Mouse (Mus musculus) liver, embryonic 15.5 days (tissue): ENCODE measurements around the gene Rbp1. TPM values are rescaled to one million over a fixed set of nuclear protein-coding genes. Genes with fewer than 3 reads are reported as not detected.

ENCODE experiments used
- ATAC-seq: fragments of 200-750 bp; cut with Nextera tagmentation; 2 replicates; pipeline ENCODE4 v1.8.0; 2017; ENCODE audit warnings: moderate number of reproducible peaks, mild to moderate bottlenecking, moderate library complexity; ENCODE audit not compliant: insufficient read depth
- H3K27ac ChIP-seq: fragments of 300-500 bp; sonication (generic); replicated peaks from 2 replicates; pipeline ENCODE4 v1.5.1; 2015; ENCODE audit warnings: mild to moderate bottlenecking, inconsistent platforms
- H3K27me3 ChIP-seq: fragments of 300-500 bp; sonication (generic); 2 replicates; pipeline ENCODE4 v1.6.1; 2015; ENCODE audit warnings: mild to moderate bottlenecking, inconsistent platforms
- H3K36me3 ChIP-seq: fragments of 300-500 bp; sonication (generic); replicated peaks from 2 replicates; pipeline ENCODE4 v1.6.1; 2015; ENCODE audit warnings: moderate library complexity, mild to moderate bottlenecking, inconsistent platforms
- H3K4me1 ChIP-seq: fragments of 300-500 bp; sonication (generic); replicated peaks from 2 replicates; pipeline ENCODE4 v1.6.1; 2015; ENCODE audit warnings: inconsistent platforms
- H3K4me2 ChIP-seq: fragments of 300-500 bp; sonication (generic); 2 replicates; pipeline ENCODE4 v1.6.1; 2015; ENCODE audit warnings: moderate library complexity, mild to moderate bottlenecking, inconsistent platforms
- H3K4me3 ChIP-seq: fragments of 300-500 bp; sonication (generic); replicated peaks from 2 replicates; pipeline ENCODE4 v1.5.1; 2015; ENCODE audit warnings: mild to moderate bottlenecking, inconsistent platforms
- H3K9ac ChIP-seq: fragments of 300-500 bp; sonication (generic); 2 replicates; pipeline ENCODE4 v1.6.1; 2015; ENCODE audit warnings: moderate library complexity, mild to moderate bottlenecking, inconsistent platforms
- H3K9me3 ChIP-seq: fragments of 300-500 bp; sonication (generic); replicated peaks from 2 replicates; pipeline ENCODE4 v1.6.1; 2016; ENCODE audit warnings: inconsistent platforms
- WGBS: fragments of 180-500 bp; shearing (Covaris S2); methylation state at CpG from one replicate; pipeline ENCODE4 v1.1.7; 2015; ENCODE audit warnings: mixed read lengths; ENCODE audit not compliant: insufficient replicate concordance; 5-methylcytosine and 5-hydroxymethylcytosine counted together
- polyA plus RNA-seq: library from polyadenylated mRNA; unstranded; fragments of >200 nt; fragmentation: Nextera tagmentation; extraction: Ambion mirVana; gene quantifications from 2 replicates; pipeline ENCODE4 v1.2.1, GENCODE M21; 2015

Gene Rbp1
- 38.6 and 39.9 TPM in 2 replicates for polyA plus RNA-seq

DNA sequence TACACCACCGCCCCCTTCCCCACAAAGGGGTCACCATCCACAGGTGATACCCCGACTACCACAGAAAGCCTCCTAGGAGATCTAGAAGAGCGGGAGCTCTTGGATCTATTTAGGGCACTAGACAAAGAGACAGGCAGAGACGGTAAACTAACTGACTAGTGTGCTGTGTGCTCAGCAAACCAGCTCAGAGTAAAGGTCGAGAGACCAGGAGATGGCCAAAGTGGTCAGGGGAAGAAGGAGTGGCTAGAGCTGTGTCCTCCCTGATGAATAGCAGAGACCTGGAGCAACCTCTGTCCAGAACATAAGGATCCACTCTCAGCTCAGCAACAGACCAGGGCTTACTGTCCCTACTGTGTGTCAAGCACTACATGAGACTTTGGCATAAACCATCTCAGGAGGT, at the start of gene Rbp1:
Rbp1 (plus strand) TSS at position 306 of the 400 bp plus-strand sequence.
- Histone ChIP-seq H3K4me3 (no peak within 1 kb of the TSS), H3K27ac (peak within 1 kb of the TSS; percentile 75), H3K36me3 (no peaks in the 10 kb centered on the region), H3K27me3 (peaks cover 41% of the 10 kb centered on the region), H3K4me1 (peaks cover 18% of the 10 kb centered on the region), H3K4me2 (peak within 1 kb of the TSS; percentile 16), H3K9ac (no peak within 1 kb of the TSS), H3K9me3 (no peaks in the 10 kb centered on the region)
- WGBS: 60% methylated on average over 5 of the region's 5 CpGs
- ATAC-seq: peak; percentile 45; the same call in 1 of the 2 replicates

- Histone ChIP-seq H3K4me3 (no peak overlapping the region), H3K27ac (no peak overlapping the region), H3K36me3 (0 out of 2 replicates have a peak, but pooled peaks cover 22% of the 10 kb centered on the region), H3K4me1 (no peaks in the 10 kb centered on the region; the same call in 1 of the 2 replicates), H3K9ac (no peak overlapping the region), H3K4me2 (no peak overlapping the region), H3K9me3 (no peaks in the 10 kb centered on the region), H3K27me3 (no peaks in the 10 kb centered on the region)
- 85% methylated on average over 5 of the region's 5 CpGs for WGBS
- ATAC-seq: no peak
Observed at GRCm38 (mm10) chr9:98373358-98373757, 49.4 kb upstream of the Rbp1 start.

- Histone ChIP-seq H3K9me3 (no peaks in the 10 kb centered on the region), H3K27ac (no peak overlapping the region), H3K4me2 (no peak overlapping the region), H3K27me3 (no peaks in the 10 kb centered on the region), H3K4me1 (no peaks in the 10 kb centered on the region; the same call in 1 of the 2 replicates), H3K9ac (no peak overlapping the region), H3K4me3 (no peak overlapping the region), H3K36me3 (0 out of 2 replicates have a peak, but pooled peaks cover 18% of the 10 kb centered on the region)
- 88% methylated on average over 11 of the region's 11 CpGs for WGBS
- ATAC-seq: no peak
Observed at GRCm38 (mm10) chr9:98374897-98375296, 47.9 kb upstream of the Rbp1 start.

DNA sequence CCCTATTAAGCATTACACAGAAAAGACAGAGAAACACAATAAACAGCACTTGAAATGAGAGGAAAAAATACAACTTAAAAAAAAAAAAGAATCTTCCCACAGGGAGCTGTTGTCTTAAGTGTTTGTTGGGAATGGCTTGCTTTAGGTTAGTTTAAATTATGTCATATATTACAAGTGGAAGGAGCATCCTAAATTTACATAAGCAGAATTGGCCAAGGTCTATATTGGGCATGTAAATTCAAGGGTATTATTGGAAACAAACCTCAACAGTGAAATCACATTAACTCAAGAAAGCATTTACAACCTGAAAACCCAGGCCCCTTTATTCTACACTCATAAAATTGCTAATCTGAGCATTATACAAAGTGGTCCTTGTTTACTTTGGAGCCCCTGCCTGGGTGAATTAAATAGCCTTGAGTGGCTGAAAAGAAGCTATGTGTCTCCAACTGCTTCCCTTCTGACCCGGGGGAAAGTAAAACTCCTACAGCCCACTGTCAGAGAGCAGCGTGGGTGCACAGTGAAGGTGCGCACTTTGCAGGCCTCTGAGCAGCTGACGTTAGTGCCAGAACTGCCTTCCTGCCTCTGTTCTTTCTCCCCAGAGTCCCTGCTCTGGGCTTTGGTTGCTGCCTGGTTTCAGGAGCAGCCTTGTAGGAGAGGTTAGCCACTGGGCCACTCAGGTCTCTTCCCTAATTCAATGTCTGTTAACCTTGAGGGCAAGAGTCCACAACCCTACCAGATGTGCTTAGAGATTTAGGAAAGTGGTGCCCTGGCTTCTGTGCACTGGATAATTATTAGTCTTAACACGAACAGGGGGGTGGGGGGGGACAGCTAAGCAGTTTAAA, 47.2 kb upstream of the Rbp1 start:
- 64% methylated on average over 5 of the region's 5 CpGs for WGBS
- ATAC-seq: no peak

DNA sequence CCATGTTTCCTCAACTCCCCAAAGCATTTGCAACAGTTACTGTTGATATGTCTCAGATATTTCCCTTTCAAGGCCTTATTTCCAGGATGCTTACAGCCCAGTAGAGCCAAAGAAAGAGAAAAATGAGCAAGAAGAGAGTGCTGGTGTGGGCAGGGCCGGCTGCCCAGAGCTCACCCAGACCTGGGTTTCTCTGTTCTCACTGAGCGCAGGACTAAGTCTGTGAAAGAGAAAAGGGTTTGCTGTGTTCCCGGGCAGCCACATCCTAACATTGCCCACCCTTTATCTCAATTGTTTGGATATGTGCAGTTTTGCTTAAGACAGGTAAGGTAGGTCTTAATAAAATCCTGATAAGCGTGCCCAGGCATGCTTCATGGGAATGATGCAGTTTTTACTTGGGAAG, 43.0 kb upstream of the Rbp1 start:
- Histone ChIP-seq H3K9ac (no peak overlapping the region), H3K27me3 (no peaks in the 10 kb centered on the region), H3K4me2 (no peak overlapping the region), H3K36me3 (peaks cover 14% of the 10 kb centered on the region), H3K27ac (no peak overlapping the region), H3K4me3 (no peak overlapping the region), H3K9me3 (no peaks in the 10 kb centered on the region), H3K4me1 (no peaks in the 10 kb centered on the region; the same call in 1 of the 2 replicates)
- 81% methylated on average over 4 of the region's 4 CpGs for WGBS
- no peak for ATAC-seq

More for the DNA sequence above, 47.2 kb upstream of the Rbp1 start:
- Histone ChIP-seq H3K4me3 (no peak overlapping the region), H3K9ac (no peak overlapping the region), H3K27me3 (no peaks in the 10 kb centered on the region), H3K4me2 (no peak overlapping the region), H3K36me3 (0 out of 2 replicates have a peak, but pooled peaks cover 14% of the 10 kb centered on the region), H3K9me3 (no peaks in the 10 kb centered on the region), H3K27ac (no peak overlapping the region), H3K4me1 (no peaks in the 10 kb centered on the region; the same call in 1 of the 2 replicates)

- H3K27ac ChIP-seq: no peak overlapping the region
- H3K4me2 ChIP-seq: no peak overlapping the region
- no peaks in the 10 kb centered on the region for H3K27me3 ChIP-seq
- no peaks in the 10 kb centered on the region; the same call in 1 of the 2 replicates for H3K4me1 ChIP-seq
- no peak overlapping the region for H3K9ac ChIP-seq
- WGBS: 62% methylated on average over 9 of the region's 9 CpGs
- H3K36me3 ChIP-seq: peaks cover 15% of the 10 kb centered on the region
- H3K4me3 ChIP-seq: no peak overlapping the region
- no peaks in the 10 kb centered on the region for H3K9me3 ChIP-seq
- ATAC-seq: peak; percentile 42; the same call in 1 of the 2 replicates
Observed at GRCm38 (mm10) chr9:98380593-98380992, 42.2 kb upstream of the Rbp1 start.

- no peak for ATAC-seq
- 77% methylated on average over 10 of the region's 10 CpGs for WGBS
- Histone ChIP-seq H3K36me3 (peaks cover 35% of the 10 kb centered on the region), H3K4me3 (no peak overlapping the region), H3K27ac (no peak overlapping the region), H3K27me3 (no peaks in the 10 kb centered on the region), H3K9me3 (no peaks in the 10 kb centered on the region), H3K4me2 (no peak overlapping the region), H3K9ac (no peak overlapping the region), H3K4me1 (no peaks in the 10 kb centered on the region)
Observed at GRCm38 (mm10) chr9:98387741-98388632, 34.8 kb upstream of the Rbp1 start.

DNA sequence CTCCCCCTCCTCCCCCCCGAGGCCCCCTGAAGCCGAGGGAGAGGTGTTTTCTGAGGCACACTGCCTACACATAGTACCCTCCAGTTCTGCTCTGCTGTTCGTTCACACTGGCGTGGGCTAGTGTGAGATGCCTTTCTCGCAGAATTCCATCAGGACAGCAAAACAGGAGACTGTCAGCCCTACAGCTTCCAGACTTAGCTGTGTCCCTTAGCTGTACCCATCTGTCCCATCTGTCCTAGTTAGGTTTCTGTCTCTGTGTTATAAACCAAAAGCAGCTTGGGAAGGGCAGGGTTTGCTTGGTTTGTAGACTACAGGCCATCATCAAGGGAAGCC, 34.2 kb upstream of the Rbp1 start:
- Histone ChIP-seq H3K27me3 (no peaks in the 10 kb centered on the region), H3K4me1 (no peaks in the 10 kb centered on the region), H3K27ac (no peak overlapping the region), H3K36me3 (peaks cover 35% of the 10 kb centered on the region), H3K9ac (no peak overlapping the region), H3K4me2 (no peak overlapping the region), H3K4me3 (no peak overlapping the region), H3K9me3 (no peaks in the 10 kb centered on the region)
- ATAC-seq: no peak
- WGBS: 77% methylated on average over 5 of the region's 5 CpGs

- 76% methylated on average over 4 of the region's 4 CpGs for WGBS
- H3K36me3 ChIP-seq: peaks cover 12% of the 10 kb centered on the region
- no peak for ATAC-seq
Observed at GRCm38 (mm10) chr9:98393496-98393895, 29.3 kb upstream of the Rbp1 start.

GRCm38 (mm10) chr9:98397211-98397610, 25.6 kb upstream of the Rbp1 start:
- WGBS: 73% methylated on average over 6 of the region's 6 CpGs
- Histone ChIP-seq H3K4me3 (no peak overlapping the region), H3K27ac (no peak overlapping the region), H3K4me2 (peak overlapping the region; percentile 25), H3K27me3 (no peaks in the 10 kb centered on the region), H3K4me1 (peaks cover 12% of the 10 kb centered on the region), H3K9ac (no peak overlapping the region), H3K9me3 (no peaks in the 10 kb centered on the region), H3K36me3 (peaks cover 24% of the 10 kb centered on the region; the same call in 1 of the 2 replicates)
- no peak for ATAC-seq

More at GRCm38 (mm10) chr9:98393496-98393895, 29.3 kb upstream of the Rbp1 start:
- no peak overlapping the region for H3K4me3 ChIP-seq
- no peaks in the 10 kb centered on the region for H3K27me3 ChIP-seq
- no peaks in the 10 kb centered on the region for H3K9me3 ChIP-seq
- H3K4me2 ChIP-seq: no peak overlapping the region
- peaks cover 7% of the 10 kb centered on the region for H3K4me1 ChIP-seq
- no peak overlapping the region for H3K27ac ChIP-seq
- no peak overlapping the region for H3K9ac ChIP-seq

- H3K27ac ChIP-seq: no peak overlapping the region
- no peak overlapping the region for H3K9ac ChIP-seq
- no peak for ATAC-seq
- 71% methylated on average over 3 of the region's 3 CpGs for WGBS
- no peak overlapping the region for H3K4me3 ChIP-seq
- H3K4me2 ChIP-seq: no peak overlapping the region
- H3K36me3 ChIP-seq: peaks cover 30% of the 10 kb centered on the region; the same call in 1 of the 2 replicates
- no peaks in the 10 kb centered on the region for H3K9me3 ChIP-seq
- no peaks in the 10 kb centered on the region for H3K27me3 ChIP-seq
- H3K4me1 ChIP-seq: peaks cover 12% of the 10 kb centered on the region
Observed at GRCm38 (mm10) chr9:98397866-98398265, 24.9 kb upstream of the Rbp1 start.
